Mouse (Mus musculus) stomach, embryonic 16.5 days (tissue): ENCODE measurements around the gene Cxcl2. TPM values are rescaled to one million over a fixed set of nuclear protein-coding genes. Genes with fewer than 3 reads are reported as not detected.

ENCODE experiments used
- ATAC-seq: fragments of 200-750 bp; cut with Nextera tagmentation; 2 replicates; pipeline ENCODE4 v1.8.0; 2017; ENCODE audit warnings: moderate number of reproducible peaks, moderate TSS enrichment; ENCODE audit not compliant: insufficient read depth, low FRiP score
- H3K27ac ChIP-seq: fragments of 300-500 bp; sonication (generic); 2 replicates; pipeline ENCODE4 v1.5.1; 2014; ENCODE audit warnings: low read length
- H3K27me3 ChIP-seq: fragments of 300-500 bp; sonication (generic); 2 replicates; pipeline ENCODE4 v1.6.1; 2014; ENCODE audit warnings: low read length, control low read depth, mixed read lengths; ENCODE audit not compliant: control insufficient read depth, insufficient read depth
- H3K36me3 ChIP-seq: fragments of 300-500 bp; sonication (generic); 2 replicates; pipeline ENCODE4 v1.6.1; 2014; ENCODE audit warnings: low read length; ENCODE audit not compliant: control insufficient read depth, insufficient read depth
- H3K4me1 ChIP-seq: fragments of 300-500 bp; sonication (generic); 2 replicates; pipeline ENCODE4 v1.6.1; 2014; ENCODE audit warnings: low read length, control low read depth, mixed read lengths; ENCODE audit not compliant: control insufficient read depth, insufficient read depth
- H3K4me2 ChIP-seq: fragments of 300-500 bp; sonication (generic); 2 replicates; pipeline ENCODE4 v1.6.1; 2014; ENCODE audit warnings: low read depth, low read length, mixed read lengths
- H3K4me3 ChIP-seq: fragments of 300-500 bp; sonication (generic); replicated peaks from 2 replicates; pipeline ENCODE4 v1.5.1; 2014; ENCODE audit warnings: mild to moderate bottlenecking, low read length
- H3K9ac ChIP-seq: fragments of 300-500 bp; sonication (generic); 2 replicates; pipeline ENCODE4 v1.6.1; 2014; ENCODE audit warnings: low read length
- H3K9me3 ChIP-seq: fragments of 300-500 bp; sonication (generic); replicated peaks from 2 replicates; pipeline ENCODE4 v1.6.1; 2016; ENCODE audit warnings: low read length, control low read depth; ENCODE audit not compliant: control insufficient read depth
- WGBS: fragments of 180-500 bp; shearing (Covaris S2); extraction: QIAGEN DNeasy Blood & Tissue Kit; methylation state at CpG from one replicate; pipeline ENCODE4 v1.1.7; 2014; 5-methylcytosine and 5-hydroxymethylcytosine counted together
- polyA plus RNA-seq: library from polyadenylated mRNA; unstranded; fragments of >200 nt; fragmentation: Nextera tagmentation; extraction: Ambion mirVana; gene quantifications from 2 replicates; pipeline ENCODE4 v1.2.1, GENCODE M21; 2015

Cxcl2 gene
- polyA plus RNA-seq, 1 experiment from 2014 or later = not detected

DNA sequence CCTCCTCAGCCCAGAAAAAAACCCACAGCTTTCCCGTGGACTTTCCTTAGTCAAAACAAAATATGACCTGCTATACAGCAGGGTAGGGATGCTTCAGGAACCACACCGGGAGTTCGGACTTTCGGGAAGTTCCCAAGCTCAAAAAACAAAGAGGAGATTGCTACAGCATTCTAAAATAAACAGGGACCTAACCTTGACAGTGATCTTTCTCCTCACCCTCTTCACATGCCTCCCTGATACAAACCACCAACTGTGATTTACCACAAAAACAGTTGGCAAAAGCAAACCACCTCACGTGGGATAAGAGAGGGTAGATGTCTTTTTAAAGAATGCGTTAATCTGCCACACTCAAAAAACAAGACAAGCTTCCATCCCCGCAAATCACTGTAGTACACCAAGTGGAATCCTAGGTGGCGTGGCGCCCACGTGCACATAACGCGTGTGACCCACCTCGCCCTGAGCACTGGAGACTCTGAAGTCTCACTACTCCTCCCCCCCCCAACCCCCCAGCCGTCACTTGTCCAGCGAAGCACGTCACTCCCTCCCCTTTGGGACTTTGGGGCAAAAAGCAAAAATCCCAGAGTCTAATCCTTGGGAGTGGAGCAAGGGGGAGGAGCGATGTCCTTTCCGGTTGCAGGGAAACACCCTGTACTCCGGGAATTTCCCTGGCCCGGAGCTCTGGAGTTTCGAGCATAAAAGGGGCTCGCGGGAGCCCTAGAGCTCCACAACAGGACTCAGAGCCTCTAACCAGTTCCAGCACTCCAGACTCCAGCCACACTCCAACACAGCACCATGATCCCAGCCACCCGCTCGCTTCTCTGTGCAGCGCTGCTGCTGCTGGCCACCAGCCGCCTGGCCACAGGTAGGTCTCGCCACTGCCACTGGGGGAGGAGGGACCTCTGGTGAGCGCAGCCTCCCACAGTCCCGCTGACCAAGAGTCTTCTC, 12.9 kb upstream of the Cxcl2 start, which contains the start of gene Cxcl1:
TSS of gene Cxcl1 (plus strand) at position 723 of the 945 bp plus-strand sequence.
- Histone ChIP-seq H3K4me2 (peak within 1 kb of the TSS; percentile 85), H3K4me1 (peaks cover 5% of the 10 kb centered on the region), H3K36me3 (no peaks in the 10 kb centered on the region), H3K27ac (no peak within 1 kb of the TSS), H3K4me3 (peak within 1 kb of the TSS; percentile 57), H3K27me3 (no peaks in the 10 kb centered on the region), H3K9ac (peak within 1 kb of the TSS; percentile 80), H3K9me3 (no peaks in the 10 kb centered on the region)
- ATAC-seq = peak; percentile 85
- 8% methylated on average over 30 of the region's 30 CpGs for WGBS

DNA sequence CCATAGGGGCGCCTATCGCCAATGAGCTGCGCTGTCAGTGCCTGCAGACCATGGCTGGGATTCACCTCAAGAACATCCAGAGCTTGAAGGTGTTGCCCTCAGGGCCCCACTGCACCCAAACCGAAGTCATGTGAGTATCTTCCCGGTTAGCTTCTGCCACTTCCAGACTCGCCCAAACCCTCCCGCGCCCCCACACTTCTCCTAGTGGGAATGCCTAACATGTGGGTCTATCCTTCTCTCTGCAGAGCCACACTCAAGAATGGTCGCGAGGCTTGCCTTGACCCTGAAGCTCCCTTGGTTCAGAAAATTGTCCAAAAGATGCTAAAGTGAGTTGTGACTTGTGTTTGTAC, 12.2 kb upstream of the Cxcl2 start:
- H3K9ac ChIP-seq = peak overlapping the region; percentile 80
- no peaks in the 10 kb centered on the region for H3K27me3 ChIP-seq
- peak overlapping the region; percentile 85 for H3K4me2 ChIP-seq
- H3K9me3 ChIP-seq = no peaks in the 10 kb centered on the region
- no peak overlapping the region for H3K27ac ChIP-seq
- peaks cover 5% of the 10 kb centered on the region for H3K4me1 ChIP-seq
- no peaks in the 10 kb centered on the region for H3K36me3 ChIP-seq
- 28% methylated on average over 10 of the region's 10 CpGs for WGBS
- no peak for ATAC-seq
- peak overlapping the region; percentile 57 for H3K4me3 ChIP-seq

DNA sequence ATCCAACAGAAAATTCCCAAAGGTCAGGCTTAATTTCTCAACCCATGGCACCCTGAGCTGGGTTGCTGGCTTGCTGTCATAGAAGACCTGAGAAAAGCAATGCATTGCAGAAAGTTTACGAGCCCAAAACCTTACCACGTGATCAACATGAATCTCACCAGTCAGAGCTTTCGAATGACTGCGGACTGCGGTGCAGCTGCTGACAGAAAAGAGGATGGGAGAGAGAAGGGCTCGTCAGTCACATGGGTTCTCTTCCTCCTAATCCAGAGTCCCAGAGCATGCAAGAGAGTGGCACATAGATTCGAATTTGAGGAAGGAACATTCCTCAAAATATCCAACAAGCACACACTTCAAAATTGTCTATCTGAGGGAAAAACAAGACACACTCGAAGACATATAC, 9.4 kb upstream of the Cxcl2 start:
- Histone ChIP-seq H3K4me3 (no peak overlapping the region), H3K9ac (no peak overlapping the region), H3K27ac (no peak overlapping the region), H3K27me3 (no peaks in the 10 kb centered on the region), H3K36me3 (no peaks in the 10 kb centered on the region), H3K9me3 (no peaks in the 10 kb centered on the region), H3K4me2 (no peak overlapping the region), H3K4me1 (peaks cover 5% of the 10 kb centered on the region)
- ATAC-seq = no peak
- 73% methylated on average over 8 of the region's 8 CpGs for WGBS

DNA sequence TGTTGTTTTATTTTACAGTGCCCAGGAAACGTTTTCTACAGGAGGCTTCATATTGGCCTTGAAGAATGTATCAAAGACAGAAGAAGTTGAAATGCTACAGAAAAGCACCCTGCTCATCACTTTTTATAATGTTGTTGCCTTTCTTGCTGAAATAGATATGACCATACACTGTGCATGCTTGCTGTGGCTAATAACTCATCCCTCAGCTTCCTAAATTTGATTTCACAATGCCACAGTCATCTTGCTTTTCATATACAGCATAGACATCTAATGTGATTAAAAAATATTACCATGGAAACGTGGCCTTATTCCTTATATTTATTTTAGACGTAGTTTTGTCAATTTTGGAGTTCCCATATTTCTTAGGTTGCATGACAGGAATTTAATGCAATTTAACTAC, 6.2 kb upstream of the Cxcl2 start:
- no peak overlapping the region for H3K4me3 ChIP-seq
- 62% methylated on average over 3 of the region's 3 CpGs for WGBS
- H3K9me3 ChIP-seq = no peaks in the 10 kb centered on the region
- no peaks in the 10 kb centered on the region for H3K36me3 ChIP-seq
- H3K27ac ChIP-seq = no peak overlapping the region
- ATAC-seq = no peak
- H3K4me2 ChIP-seq = no peak overlapping the region
- H3K27me3 ChIP-seq = no peaks in the 10 kb centered on the region
- peaks cover 7% of the 10 kb centered on the region; the same call in 1 of the 2 replicates for H3K4me1 ChIP-seq
- no peak overlapping the region for H3K9ac ChIP-seq

DNA sequence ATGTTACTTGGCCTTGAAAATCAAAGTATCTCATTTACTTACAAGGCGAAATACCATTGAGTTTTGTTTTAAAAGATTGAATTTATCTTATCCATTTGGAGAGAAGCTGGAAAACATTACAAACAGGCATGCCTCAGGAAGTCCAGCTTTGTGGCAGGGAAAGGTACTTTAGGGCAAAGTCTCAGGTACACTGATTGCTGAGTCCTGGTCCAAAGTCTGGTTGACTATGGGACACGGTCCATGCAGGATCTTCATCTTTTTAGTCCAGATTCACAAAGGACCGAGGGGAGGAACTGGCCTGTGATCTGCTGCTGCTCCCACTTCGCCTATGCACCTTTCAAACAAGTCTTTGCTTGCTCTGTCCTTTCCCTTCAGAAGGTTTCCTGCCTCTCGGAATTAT, 4.4 kb upstream of the Cxcl2 start:
- WGBS = 75% methylated on average over 5 of the region's 5 CpGs
- H3K9ac ChIP-seq = no peak overlapping the region
- H3K4me3 ChIP-seq = no peak overlapping the region

DNA sequence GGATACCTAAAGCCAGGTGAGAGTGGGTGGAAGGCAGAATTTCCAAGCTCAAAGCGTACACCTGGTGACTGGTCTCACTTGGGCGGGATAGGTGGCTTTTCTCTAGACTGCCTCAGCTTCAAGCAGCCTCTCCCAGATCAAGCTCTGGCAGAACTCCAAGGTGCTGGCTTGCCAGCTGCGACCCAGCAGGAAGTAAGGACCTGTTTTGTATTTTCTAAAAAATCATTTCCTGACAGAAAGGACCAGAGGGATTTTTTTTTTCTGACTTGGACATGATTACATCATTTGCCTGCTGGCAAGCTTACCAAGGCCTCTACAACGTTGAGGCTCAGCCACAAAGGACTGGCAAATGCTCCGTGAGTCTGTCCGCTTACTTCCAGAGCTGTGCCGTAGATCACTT, 3.5 kb upstream of the Cxcl2 start:
- 42% methylated on average over 7 of the region's 7 CpGs for WGBS
- H3K4me2 ChIP-seq = no peak overlapping the region
- peaks cover 10% of the 10 kb centered on the region; the same call in 1 of the 2 replicates for H3K4me1 ChIP-seq
- H3K9ac ChIP-seq = no peak overlapping the region
- no peak overlapping the region for H3K4me3 ChIP-seq
- no peaks in the 10 kb centered on the region for H3K36me3 ChIP-seq
- no peaks in the 10 kb centered on the region for H3K9me3 ChIP-seq
- ATAC-seq = 0 out of 2 replicates have a peak, but pooled peaks have one; percentile 64
- H3K27me3 ChIP-seq = peaks cover 4% of the 10 kb centered on the region; the same call in 1 of the 2 replicates
- no peak overlapping the region for H3K27ac ChIP-seq

More for the DNA sequence above, 4.4 kb upstream of the Cxcl2 start:
- peaks cover 4% of the 10 kb centered on the region; the same call in 1 of the 2 replicates for H3K27me3 ChIP-seq
- no peak overlapping the region for H3K27ac ChIP-seq
- no peak for ATAC-seq
- H3K4me2 ChIP-seq = no peak overlapping the region
- H3K9me3 ChIP-seq = no peaks in the 10 kb centered on the region
- no peaks in the 10 kb centered on the region for H3K36me3 ChIP-seq
- H3K4me1 ChIP-seq = peaks cover 10% of the 10 kb centered on the region; the same call in 1 of the 2 replicates

DNA sequence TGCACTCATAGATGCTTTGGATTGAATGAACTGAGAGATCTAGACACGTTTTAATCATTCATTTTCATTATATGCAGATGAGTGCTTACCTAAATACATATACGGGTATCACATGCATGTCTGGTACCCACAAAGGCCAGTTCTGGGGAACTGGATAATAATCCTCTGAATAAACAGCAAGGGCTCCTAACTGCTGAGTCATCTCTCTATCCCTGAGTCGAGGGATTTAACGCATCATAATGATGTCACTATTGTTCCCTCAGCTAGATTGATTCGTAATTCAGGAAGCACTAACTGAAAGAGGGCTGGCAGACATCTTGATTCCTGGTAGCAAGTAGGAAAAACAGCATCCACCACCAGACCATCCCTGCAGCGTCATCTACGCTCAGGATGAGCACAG, 3.0 kb upstream of the Cxcl2 start:
- no peak overlapping the region for H3K4me2 ChIP-seq
- H3K27ac ChIP-seq = no peak overlapping the region
- H3K27me3 ChIP-seq = peaks cover 4% of the 10 kb centered on the region; the same call in 1 of the 2 replicates
- 74% methylated on average over 7 of the region's 7 CpGs for WGBS
- H3K36me3 ChIP-seq = no peaks in the 10 kb centered on the region
- no peaks in the 10 kb centered on the region for H3K9me3 ChIP-seq
- ATAC-seq = no peak
- no peak overlapping the region for H3K4me3 ChIP-seq
- H3K4me1 ChIP-seq = peaks cover 10% of the 10 kb centered on the region; the same call in 1 of the 2 replicates
- no peak overlapping the region for H3K9ac ChIP-seq

DNA sequence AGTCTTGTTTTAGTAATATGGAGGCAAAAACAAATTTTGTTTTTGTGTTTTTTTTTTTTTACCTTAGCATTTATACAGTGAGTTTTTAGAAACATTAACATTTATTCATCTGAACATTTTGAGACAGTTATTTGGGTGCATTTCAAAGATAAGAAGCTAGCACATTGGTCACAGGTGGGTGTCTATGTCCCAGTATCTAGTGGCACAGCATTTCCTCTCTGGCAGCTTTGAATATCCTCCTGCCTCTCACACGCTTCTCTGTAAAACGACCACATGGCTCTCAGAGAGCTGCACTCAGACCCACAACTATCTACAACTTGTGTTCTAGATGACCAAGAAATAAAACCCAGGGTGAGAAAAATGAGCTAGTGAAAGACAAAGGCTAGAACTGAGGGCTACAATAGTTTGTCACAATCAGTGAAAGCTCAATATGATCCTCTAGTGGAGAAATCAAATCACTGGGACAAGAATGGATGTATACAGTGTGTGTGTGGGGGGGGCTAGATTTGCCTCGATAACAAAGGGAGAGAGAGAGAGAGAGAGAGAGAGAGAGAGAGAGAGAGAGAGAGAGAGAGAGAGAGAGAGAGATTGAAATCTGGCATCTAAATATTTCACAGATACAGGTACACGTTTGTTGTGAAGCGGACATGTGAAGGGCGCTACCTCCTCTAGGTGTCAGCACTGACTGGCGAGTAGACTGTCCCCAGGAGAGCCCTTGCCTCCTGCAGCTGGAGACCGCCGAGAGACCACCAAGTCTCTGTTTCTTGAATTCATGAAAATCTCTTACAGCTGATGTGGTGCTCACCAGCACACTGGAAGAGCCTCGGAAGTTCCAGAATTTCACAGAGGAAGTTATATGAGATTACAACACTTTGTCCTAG, 1.1 kb upstream of the Cxcl2 start:
- ATAC-seq = no peak
- peaks cover 10% of the 10 kb centered on the region; the same call in 1 of the 2 replicates for H3K4me1 ChIP-seq
- peaks cover 4% of the 10 kb centered on the region; the same call in 1 of the 2 replicates for H3K27me3 ChIP-seq
- H3K27ac ChIP-seq = no peak overlapping the region
- no peaks in the 10 kb centered on the region for H3K9me3 ChIP-seq
- 11% methylated on average over 10 of the region's 10 CpGs for WGBS
- peak overlapping the region; percentile 61 for H3K4me2 ChIP-seq
- peak overlapping the region; percentile 37 for H3K4me3 ChIP-seq
- H3K36me3 ChIP-seq = no peaks in the 10 kb centered on the region
- no peak overlapping the region for H3K9ac ChIP-seq
